Mouse (Mus musculus) kidney, embryonic 15.5 days (tissue): ENCODE measurements at regions not wholly inside any gene's neighbourhood (a gene's known extent, or its start where the extent isn't known, plus 50 kb on each side); places are given as distances from the start of the nearest gene placed in this dataset.

Experiments
- ATAC-seq: fragments of 200-750 bp; cut with Nextera tagmentation; replicated peaks from 2 replicates; pipeline ENCODE4 v1.8.0; 2017; ENCODE audit warnings: moderate TSS enrichment; ENCODE audit not compliant: low FRiP score
- H3K27ac ChIP-seq: fragments of 300-500 bp; sonication (generic); 2 replicates; pipeline ENCODE4 v1.5.1; 2015; ENCODE audit warnings: mild to moderate bottlenecking, inconsistent platforms
- H3K27me3 ChIP-seq: fragments of 300-500 bp; sonication (generic); 2 replicates; pipeline ENCODE4 v1.6.1; 2015; ENCODE audit warnings: inconsistent platforms
- H3K36me3 ChIP-seq: fragments of 300-500 bp; sonication (generic); 2 replicates; pipeline ENCODE4 v1.6.1; 2015; ENCODE audit warnings: inconsistent platforms
- H3K4me1 ChIP-seq: fragments of 300-500 bp; sonication (generic); 2 replicates; pipeline ENCODE4 v1.6.1; 2015; ENCODE audit warnings: inconsistent platforms
- H3K4me2 ChIP-seq: fragments of 300-500 bp; sonication (generic); 2 replicates; pipeline ENCODE4 v1.6.1; 2015; ENCODE audit warnings: moderate library complexity, mild to moderate bottlenecking, inconsistent platforms
- H3K4me3 ChIP-seq: fragments of 300-500 bp; sonication (generic); replicated peaks from 2 replicates; pipeline ENCODE4 v1.5.1; 2015; ENCODE audit warnings: mild to moderate bottlenecking, inconsistent platforms
- H3K9ac ChIP-seq: fragments of 300-500 bp; sonication (generic); 2 replicates; pipeline ENCODE4 v1.6.1; 2015; ENCODE audit warnings: mild to moderate bottlenecking, inconsistent platforms
- H3K9me3 ChIP-seq: fragments of 300-500 bp; sonication (generic); replicated peaks from 2 replicates; pipeline ENCODE4 v1.6.1; 2016; ENCODE audit warnings: inconsistent platforms
- WGBS: fragments of 180-500 bp; shearing (Covaris S2); methylation state at CpG from one replicate; pipeline ENCODE4 v1.1.7; 2015; ENCODE audit warnings: mixed read lengths; 5-methylcytosine and 5-hydroxymethylcytosine counted together

DNA sequence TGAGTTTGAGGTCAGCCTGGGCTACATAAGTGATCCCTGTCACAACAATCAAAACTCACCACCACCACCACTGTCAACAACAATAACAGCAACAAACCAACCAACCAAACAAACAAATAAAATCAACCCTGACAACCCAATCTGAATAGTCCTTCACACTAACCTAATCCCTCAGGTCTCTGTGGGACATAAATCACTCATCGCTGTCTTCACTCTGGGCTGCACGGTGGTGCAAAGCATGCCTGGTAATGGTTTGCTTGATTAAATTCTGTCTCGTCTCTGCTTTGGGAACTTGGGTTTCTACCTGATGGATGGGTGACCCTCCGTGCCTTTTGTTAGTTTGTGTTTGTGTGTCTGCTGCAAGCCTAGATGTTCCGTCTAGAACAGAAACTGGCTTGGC is 100.6 kb downstream of the Slc17a6 start:
- Histone ChIP-seq H3K27me3 (no peaks in the 10 kb centered on the region), H3K4me1 (no peaks in the 10 kb centered on the region), H3K9me3 (no peaks in the 10 kb centered on the region), H3K4me3 (no peak overlapping the region), H3K4me2 (no peak overlapping the region), H3K27ac (no peak overlapping the region), H3K9ac (no peak overlapping the region), H3K36me3 (no peaks in the 10 kb centered on the region)
- no peak for ATAC-seq
- WGBS = 52% methylated on average over 5 of the region's 5 CpGs

DNA sequence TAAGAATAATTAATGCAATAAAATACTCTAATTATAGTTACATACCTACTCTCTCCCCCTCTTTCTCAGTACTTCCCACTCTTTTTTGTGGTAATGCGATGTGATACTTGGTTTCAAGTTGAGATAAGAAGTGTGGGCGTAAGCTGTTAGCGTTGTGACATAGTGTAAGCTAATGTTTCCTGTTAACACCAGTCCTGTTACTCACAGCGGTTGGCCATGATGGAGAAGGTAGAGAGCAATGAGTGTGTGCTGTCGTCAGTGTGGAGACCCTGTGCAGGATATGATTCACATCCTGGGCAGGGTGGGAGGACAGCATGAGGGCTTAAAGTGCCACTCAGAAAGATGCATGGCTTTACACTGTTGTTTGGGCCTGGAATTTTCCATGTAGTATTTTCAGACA is 102.1 kb downstream of the Slc17a6 start:
- WGBS = 47% methylated on average over 5 of the region's 5 CpGs
- no peaks in the 10 kb centered on the region for H3K27me3 ChIP-seq
- no peak overlapping the region for H3K4me2 ChIP-seq
- no peaks in the 10 kb centered on the region for H3K36me3 ChIP-seq
- ATAC-seq = peak; percentile 67; the same call in 1 of the 2 replicates
- no peaks in the 10 kb centered on the region for H3K9me3 ChIP-seq
- H3K4me1 ChIP-seq = no peaks in the 10 kb centered on the region
- no peak overlapping the region for H3K4me3 ChIP-seq
- no peak overlapping the region for H3K27ac ChIP-seq
- no peak overlapping the region for H3K9ac ChIP-seq

DNA sequence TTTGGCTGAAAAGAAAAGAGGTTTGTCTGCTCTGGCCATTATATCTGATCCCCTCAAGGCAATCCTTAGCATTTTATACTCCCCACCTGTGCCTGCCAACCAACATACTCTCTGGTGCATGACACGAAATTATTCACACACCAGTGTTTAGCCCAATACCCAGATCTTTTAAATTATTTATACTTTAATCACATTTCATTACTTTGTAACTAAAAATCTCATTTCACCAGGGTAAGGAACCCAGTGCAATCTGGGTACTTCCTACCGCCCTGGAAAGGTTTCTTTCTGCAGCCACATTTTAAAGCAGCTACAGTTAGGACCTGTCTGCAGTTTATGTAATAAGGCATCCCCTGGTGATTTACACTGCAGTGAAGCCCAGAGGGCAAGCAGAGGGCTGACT is 114.5 kb downstream of the Slc17a6 start:
- ATAC-seq = 0 out of 2 replicates have a peak, but pooled peaks have one; percentile 29
- Histone ChIP-seq H3K9me3 (no peaks in the 10 kb centered on the region), H3K36me3 (no peaks in the 10 kb centered on the region), H3K4me1 (no peaks in the 10 kb centered on the region), H3K27me3 (peaks cover 5% of the 10 kb centered on the region), H3K4me2 (no peak overlapping the region), H3K9ac (no peak overlapping the region), H3K27ac (no peak overlapping the region), H3K4me3 (no peak overlapping the region)
- WGBS = 44% methylated on average over 2 of the region's 2 CpGs

DNA sequence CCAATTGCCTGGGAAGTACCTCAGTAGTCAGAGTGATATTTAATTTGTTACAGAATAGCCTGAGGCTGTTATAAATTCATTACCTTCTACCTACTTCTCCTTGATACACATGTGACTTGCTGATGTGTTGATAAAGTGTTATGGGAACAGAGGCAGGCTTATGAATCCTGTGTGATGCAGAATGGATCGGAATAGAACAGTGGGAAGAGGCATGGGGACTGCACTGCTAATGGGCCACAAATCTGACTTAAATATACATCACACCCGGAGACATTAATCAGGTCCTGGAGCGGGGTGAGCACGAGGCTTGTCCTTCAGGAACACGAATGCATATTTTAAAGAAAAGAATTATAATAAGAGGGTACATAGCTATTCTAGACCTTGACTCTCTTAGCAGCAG is 117.8 kb downstream of the Slc17a6 start:
- WGBS = 64% methylated on average over 5 of the region's 5 CpGs
- no peak overlapping the region for H3K4me2 ChIP-seq

DNA sequence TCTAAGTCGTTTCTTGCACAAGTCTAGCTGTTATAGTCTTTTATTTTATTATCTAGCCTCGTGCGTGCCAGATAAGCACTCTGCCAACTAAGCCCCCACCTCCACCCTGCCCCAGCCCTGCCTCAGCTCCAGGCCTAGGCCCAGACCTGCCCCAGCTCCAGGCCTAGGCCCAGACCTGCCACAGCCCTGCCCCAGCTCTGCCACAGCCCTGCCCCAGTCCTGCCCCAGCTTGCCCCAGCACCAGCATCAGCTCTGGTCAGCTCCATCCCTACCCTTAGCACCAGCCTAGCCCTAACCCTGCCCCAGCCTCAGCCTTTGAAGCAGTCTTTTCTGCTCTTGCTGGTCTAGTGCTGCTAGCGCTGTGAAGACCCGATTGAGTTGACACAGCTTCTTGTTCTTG is 119.1 kb downstream of the Slc17a6 start:
- H3K4me2 ChIP-seq = no peak overlapping the region
- H3K4me3 ChIP-seq = no peak overlapping the region
- no peaks in the 10 kb centered on the region for H3K36me3 ChIP-seq
- no peak overlapping the region for H3K27ac ChIP-seq
- H3K4me1 ChIP-seq = no peaks in the 10 kb centered on the region
- no peak for ATAC-seq
- H3K27me3 ChIP-seq = peaks cover 18% of the 10 kb centered on the region
- 84% methylated on average over 5 of the region's 5 CpGs for WGBS
- no peak overlapping the region for H3K9ac ChIP-seq
- no peaks in the 10 kb centered on the region for H3K9me3 ChIP-seq

More for the DNA sequence above, 117.8 kb downstream of the Slc17a6 start:
- H3K9me3 ChIP-seq = no peaks in the 10 kb centered on the region
- H3K4me3 ChIP-seq = no peak overlapping the region
- H3K9ac ChIP-seq = no peak overlapping the region
- no peaks in the 10 kb centered on the region for H3K36me3 ChIP-seq
- H3K4me1 ChIP-seq = no peaks in the 10 kb centered on the region
- H3K27me3 ChIP-seq = peaks cover 6% of the 10 kb centered on the region
- no peak overlapping the region for H3K27ac ChIP-seq
- ATAC-seq = no peak

DNA sequence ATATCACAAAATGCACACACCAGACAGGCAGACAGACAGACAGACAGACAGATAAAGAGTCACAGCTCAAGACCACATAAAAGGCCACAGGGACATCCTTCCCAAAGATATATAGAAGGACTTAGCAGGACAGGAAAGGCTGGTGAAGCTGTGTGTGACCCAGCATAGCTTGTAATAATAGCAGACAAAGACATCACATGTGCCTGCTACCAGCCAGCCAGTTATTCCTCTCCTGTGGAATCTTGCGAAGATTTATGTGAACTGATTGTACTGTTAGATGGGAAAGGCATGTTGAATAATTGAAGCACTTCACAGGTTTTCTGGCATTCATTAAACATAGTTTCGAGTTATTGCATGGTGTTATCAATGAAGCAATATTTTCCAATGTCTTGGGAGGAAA is 119.1 kb upstream of the Gas2 start:
- no peak overlapping the region for H3K9ac ChIP-seq
- no peaks in the 10 kb centered on the region for H3K9me3 ChIP-seq
- WGBS = 79% methylated on average over 2 of the region's 2 CpGs
- peaks cover 18% of the 10 kb centered on the region for H3K27me3 ChIP-seq
- H3K4me2 ChIP-seq = no peak overlapping the region
- H3K27ac ChIP-seq = no peak overlapping the region
- no peaks in the 10 kb centered on the region for H3K4me1 ChIP-seq
- H3K36me3 ChIP-seq = no peaks in the 10 kb centered on the region
- H3K4me3 ChIP-seq = no peak overlapping the region
- no peak for ATAC-seq

DNA sequence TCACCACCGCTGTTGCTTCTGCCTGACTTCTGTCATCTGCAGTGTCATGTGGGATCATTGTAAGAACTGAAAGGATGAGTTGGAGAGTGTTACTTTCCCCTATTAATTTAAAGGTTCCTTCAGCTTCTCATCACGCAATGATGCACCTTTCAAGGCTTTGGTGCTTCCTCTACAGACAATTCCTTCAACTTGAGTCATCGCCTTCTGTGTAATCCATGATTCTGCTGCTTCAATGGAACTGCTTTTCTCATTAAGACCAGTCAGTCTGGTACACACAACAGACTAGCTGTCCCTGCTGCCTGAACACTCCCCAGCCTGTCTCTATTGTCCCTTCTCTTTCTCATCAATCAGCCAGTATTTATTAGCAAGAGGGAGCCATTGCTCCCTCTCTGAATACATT is 116.2 kb upstream of the Gas2 start:
- Histone ChIP-seq H3K4me1 (no peaks in the 10 kb centered on the region), H3K4me2 (no peak overlapping the region), H3K27ac (no peak overlapping the region), H3K36me3 (no peaks in the 10 kb centered on the region), H3K27me3 (peaks cover 35% of the 10 kb centered on the region), H3K9me3 (no peaks in the 10 kb centered on the region), H3K9ac (no peak overlapping the region), H3K4me3 (no peak overlapping the region)
- WGBS = 90% methylated on average over 3 of the region's 3 CpGs
- ATAC-seq = no peak

DNA sequence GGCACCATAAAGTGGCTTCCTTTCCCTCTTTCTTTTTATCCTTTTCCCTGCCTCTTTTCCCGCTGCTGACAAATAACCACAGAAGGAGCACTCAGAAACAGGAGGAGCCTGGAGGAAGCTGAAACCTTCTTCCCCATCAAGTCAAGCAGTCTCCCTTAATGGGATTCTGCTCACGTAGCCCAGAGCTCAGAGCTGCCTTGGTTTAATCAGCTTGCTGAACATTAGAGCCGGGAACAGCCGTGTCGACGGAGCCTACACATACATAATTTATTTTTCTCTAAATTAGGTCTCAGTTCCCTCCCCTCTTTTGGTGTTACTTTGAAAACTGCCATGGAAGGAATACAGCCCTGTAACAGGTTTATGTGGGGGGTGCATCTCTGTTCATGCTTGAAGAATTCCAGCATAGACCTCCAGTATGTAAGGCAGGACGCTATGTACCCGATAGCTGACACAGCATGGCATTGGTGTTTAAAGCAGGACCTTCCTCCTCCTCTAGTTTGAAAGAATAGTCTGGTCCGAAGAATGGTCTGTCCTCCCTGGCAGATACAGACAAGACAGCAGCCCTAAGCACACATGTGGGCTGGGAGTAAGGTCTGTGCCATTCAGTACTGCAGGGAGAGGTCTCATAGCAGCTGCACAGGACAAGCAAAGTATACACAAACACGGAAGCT is 113.0 kb upstream of the Gas2 start:
- Histone ChIP-seq H3K27me3 (peaks cover 46% of the 10 kb centered on the region), H3K4me2 (peak overlapping the region; percentile 20), H3K9me3 (no peaks in the 10 kb centered on the region), H3K36me3 (no peaks in the 10 kb centered on the region), H3K9ac (no peak overlapping the region), H3K4me1 (no peaks in the 10 kb centered on the region), H3K4me3 (no peak overlapping the region), H3K27ac (no peak overlapping the region)
- WGBS = 29% methylated on average over 10 of the region's 10 CpGs
- peak; percentile 62; the same call in 1 of the 2 replicates for ATAC-seq

DNA sequence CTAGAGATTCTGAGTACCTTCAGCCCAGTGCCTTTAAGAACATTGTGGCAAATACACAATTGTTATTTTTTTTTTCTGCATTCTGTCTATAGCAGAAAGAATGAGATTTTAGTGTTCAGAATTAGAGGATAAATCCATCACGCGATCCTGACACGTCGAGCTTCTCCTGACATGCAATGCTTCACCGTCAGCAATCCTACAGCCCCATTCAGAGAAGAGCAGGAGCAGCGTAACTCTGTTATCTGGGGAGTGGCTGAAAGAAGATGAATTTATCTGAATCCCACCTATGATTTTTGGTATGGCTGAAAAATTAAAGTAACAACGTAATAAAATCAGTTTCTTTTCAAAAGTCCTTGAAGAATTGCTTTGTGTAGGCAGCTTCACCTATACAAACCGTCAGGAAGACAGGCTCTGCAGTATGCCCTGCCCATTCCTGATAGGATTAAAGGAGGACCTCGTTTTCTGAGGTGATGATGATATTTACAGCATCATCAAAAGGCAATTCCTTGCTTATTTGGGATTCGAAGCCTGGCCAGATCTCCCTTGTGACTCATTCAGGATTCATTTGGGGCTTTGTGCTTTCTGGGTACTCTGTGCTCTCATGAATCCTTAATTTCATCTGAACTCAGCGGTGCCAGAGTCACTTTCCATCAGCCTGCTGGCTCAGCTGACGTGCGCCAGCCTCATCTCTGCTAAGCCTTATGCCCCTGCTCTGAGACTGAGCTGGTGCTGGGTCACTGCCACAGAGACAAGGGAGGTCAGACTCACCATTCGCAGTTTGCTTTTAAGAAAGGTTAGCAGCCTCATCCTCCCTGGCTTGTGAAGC is 112.3 kb upstream of the Gas2 start:
- Histone ChIP-seq H3K4me3 (no peak overlapping the region), H3K36me3 (no peaks in the 10 kb centered on the region), H3K9me3 (no peaks in the 10 kb centered on the region), H3K4me2 (no peak overlapping the region), H3K27ac (no peak overlapping the region), H3K9ac (no peak overlapping the region), H3K4me1 (0 out of 2 replicates have a peak, but pooled peaks cover 4% of the 10 kb centered on the region), H3K27me3 (peaks cover 46% of the 10 kb centered on the region)
- no peak for ATAC-seq
- WGBS = 64% methylated on average over 14 of the region's 14 CpGs

DNA sequence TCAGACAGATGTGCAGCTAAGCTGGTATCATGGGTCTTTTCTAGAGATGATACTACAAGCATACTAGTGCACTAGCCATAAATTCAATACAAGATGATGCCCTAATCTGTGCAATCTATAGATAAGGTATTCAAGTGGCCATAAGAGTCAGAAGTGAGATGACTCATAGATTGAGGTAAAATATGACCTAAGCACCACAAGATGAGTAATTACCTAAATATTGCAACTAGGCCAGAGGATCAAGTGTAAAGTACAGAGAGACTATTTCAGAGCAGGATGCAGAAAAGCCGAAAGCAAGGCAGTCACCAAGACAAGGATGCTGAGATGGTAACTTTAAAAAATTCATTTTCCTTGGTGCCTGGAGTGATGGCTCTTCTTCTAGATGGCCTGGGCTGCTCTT is 111.5 kb upstream of the Gas2 start:
- no peak overlapping the region for H3K27ac ChIP-seq
- WGBS = 90% methylated on average over 1 of the region's 1 CpGs
- 0 out of 2 replicates have a peak, but pooled peaks cover 4% of the 10 kb centered on the region for H3K4me1 ChIP-seq
- H3K4me2 ChIP-seq = no peak overlapping the region
- H3K9me3 ChIP-seq = no peaks in the 10 kb centered on the region
- peaks cover 41% of the 10 kb centered on the region for H3K27me3 ChIP-seq
- no peaks in the 10 kb centered on the region for H3K36me3 ChIP-seq
- no peak overlapping the region for H3K9ac ChIP-seq
- H3K4me3 ChIP-seq = no peak overlapping the region
- ATAC-seq = no peak

DNA sequence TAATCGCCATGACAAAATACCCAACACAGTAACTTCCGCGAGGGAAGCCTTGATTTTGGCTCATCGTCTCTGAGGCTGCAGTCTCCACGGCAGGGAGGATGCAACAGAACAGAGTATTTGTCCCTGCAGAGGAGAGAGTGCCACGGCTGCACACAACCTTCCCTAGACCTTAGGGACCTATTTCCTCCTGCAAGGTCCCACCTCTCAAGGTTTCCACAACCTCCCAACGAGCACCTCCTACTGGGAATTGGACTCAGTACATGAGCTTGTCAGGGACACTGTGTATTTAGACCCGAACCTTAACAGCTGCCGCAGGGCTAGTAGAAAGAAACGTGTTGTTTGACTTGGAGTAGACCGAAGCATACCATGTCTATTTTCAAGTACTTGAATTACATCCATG is 108.8 kb upstream of the Gas2 start:
- H3K9ac ChIP-seq = no peak overlapping the region
- no peak overlapping the region for H3K4me3 ChIP-seq
- ATAC-seq = no peak
- peaks cover 58% of the 10 kb centered on the region for H3K27me3 ChIP-seq
- H3K36me3 ChIP-seq = no peaks in the 10 kb centered on the region
- WGBS = 79% methylated on average over 11 of the region's 11 CpGs
- H3K4me1 ChIP-seq = 0 out of 2 replicates have a peak, but pooled peaks cover 4% of the 10 kb centered on the region
- H3K27ac ChIP-seq = no peak overlapping the region
- H3K4me2 ChIP-seq = no peak overlapping the region
- no peaks in the 10 kb centered on the region for H3K9me3 ChIP-seq

DNA sequence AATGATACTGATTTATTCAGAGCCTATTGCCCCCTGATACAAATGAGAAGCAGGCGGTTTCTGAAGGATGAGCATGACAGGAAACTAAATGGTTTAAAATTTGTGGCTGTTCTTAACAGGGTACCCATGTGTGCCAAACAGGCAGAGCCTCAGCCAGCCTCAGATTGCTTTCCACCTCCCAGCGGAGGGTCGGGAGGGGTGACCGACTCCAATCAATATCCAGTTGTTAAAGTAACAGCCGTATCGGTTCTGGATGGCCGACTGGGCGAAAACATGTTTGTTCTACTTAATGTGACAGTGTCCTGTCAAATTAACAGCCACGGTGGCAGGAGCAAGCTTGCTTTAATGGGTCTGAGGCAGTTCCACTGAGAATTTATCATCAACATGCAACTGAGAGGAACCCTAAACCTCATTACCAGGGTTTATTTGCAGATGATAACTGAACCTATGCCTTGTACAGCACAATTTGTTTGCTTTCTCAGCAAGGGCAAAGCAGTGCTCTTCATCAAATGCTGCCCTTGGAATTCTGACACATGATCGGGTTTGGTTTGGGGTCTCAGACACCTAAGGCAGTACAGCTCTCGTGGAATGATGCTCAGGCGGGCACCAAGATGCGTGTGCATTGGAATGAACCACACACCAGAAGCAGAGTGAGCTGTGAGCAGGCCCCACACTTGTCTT is 107.5 kb upstream of the Gas2 start:
- H3K9me3 ChIP-seq = no peaks in the 10 kb centered on the region
- peak; percentile 98 for ATAC-seq
- peaks cover 65% of the 10 kb centered on the region for H3K27me3 ChIP-seq
- no peak overlapping the region for H3K4me2 ChIP-seq
- no peaks in the 10 kb centered on the region for H3K36me3 ChIP-seq
- 17% methylated on average over 13 of the region's 13 CpGs for WGBS
- 0 out of 2 replicates have a peak, but pooled peaks cover 4% of the 10 kb centered on the region for H3K4me1 ChIP-seq
- H3K4me3 ChIP-seq = no peak overlapping the region
- H3K27ac ChIP-seq = no peak overlapping the region
- no peak overlapping the region for H3K9ac ChIP-seq
